Mouse (Mus musculus): ENCODE data around the gene Frmpd4. TPM values are rescaled to one million over a fixed set of nuclear protein-coding genes. Genes with fewer than 3 reads are reported as not detected.

Gene Frmpd4
- polyA plus RNA-seq (2016; fragmentation: Nextera tagmentation; extraction: Ambion mirVana) = 0.42 and 0.48 TPM in 2 replicates

GRCm38 (mm10) chrX:168577131-168577530 lies at the start of gene Frmpd4:
Gene Frmpd4, minus strand, starts transcription at chrX:168577231.
- H3K4me3 ChIP-seq = no peak within 1 kb of the TSS
- H3K36me3 ChIP-seq = no peaks in the 10 kb centered on the region
- no peaks in the 10 kb centered on the region for H3K27me3 ChIP-seq (replicated peaks)
- H3K4me2 ChIP-seq (replicated peaks) = no peak within 1 kb of the TSS
- H3K9me3 ChIP-seq = no peaks in the 10 kb centered on the region
- ATAC-seq (ENCODE audit: low FRiP score, low read depth) = no peak
- WGBS = 69% methylated on average over 5 of the region's 5 CpGs
- no peak within 1 kb of the TSS for H3K9ac ChIP-seq
- H3K4me1 ChIP-seq = no peaks in the 10 kb centered on the region
- H3K27ac ChIP-seq = no peak within 1 kb of the TSS

GRCm38 (mm10) chrX:168595193-168595592 lies 18.2 kb upstream of the Frmpd4 start:
- no peak for ATAC-seq (ENCODE audit: low FRiP score, low read depth)
- WGBS = 82% methylated on average over 5 of the region's 5 CpGs

GRCm38 (mm10) chrX:168584303-168584702 lies 7.3 kb upstream of the Frmpd4 start:
- Histone ChIP-seq H3K36me3 (no peaks in the 10 kb centered on the region), H3K4me1 (no peaks in the 10 kb centered on the region), H3K27ac (no peak overlapping the region), H3K4me3 (no peak overlapping the region), H3K9me3 (no peaks in the 10 kb centered on the region), H3K27me3 (replicated peaks) (no peaks in the 10 kb centered on the region), H3K4me2 (replicated peaks) (no peak overlapping the region), H3K9ac (no peak overlapping the region)
- ATAC-seq (ENCODE audit: low FRiP score, low read depth) = no peak
- 64% methylated on average over 1 of the region's 1 CpGs for WGBS

More at GRCm38 (mm10) chrX:168595193-168595592, 18.2 kb upstream of the Frmpd4 start:
- Histone ChIP-seq H3K36me3 (no peaks in the 10 kb centered on the region), H3K4me2 (replicated peaks) (no peak overlapping the region), H3K4me1 (no peaks in the 10 kb centered on the region), H3K9ac (no peak overlapping the region), H3K27ac (no peak overlapping the region), H3K27me3 (replicated peaks) (0 out of 2 replicates have a peak, but pooled peaks cover 3% of the 10 kb centered on the region), H3K9me3 (no peaks in the 10 kb centered on the region), H3K4me3 (no peak overlapping the region)

- no peaks in the 10 kb centered on the region for H3K36me3 ChIP-seq
- no peak overlapping the region for H3K27ac ChIP-seq
- H3K4me1 ChIP-seq = no peaks in the 10 kb centered on the region
- H3K4me2 ChIP-seq (replicated peaks) = no peak overlapping the region
- no peak for ATAC-seq (ENCODE audit: low FRiP score, low read depth)
- H3K4me3 ChIP-seq = no peak overlapping the region
- no peak overlapping the region for H3K9ac ChIP-seq
- WGBS = 70% methylated on average over 4 of the region's 4 CpGs
- H3K9me3 ChIP-seq = no peaks in the 10 kb centered on the region
- no peaks in the 10 kb centered on the region for H3K27me3 ChIP-seq (replicated peaks)
Observed at GRCm38 (mm10) chrX:168571808-168572207, 5.2 kb downstream of the Frmpd4 start.

GRCm38 (mm10) chrX:168569231-168569630 lies 7.8 kb downstream of the Frmpd4 start:
- Histone ChIP-seq H3K4me2 (replicated peaks) (no peak overlapping the region), H3K27me3 (replicated peaks) (no peaks in the 10 kb centered on the region), H3K9ac (no peak overlapping the region), H3K27ac (no peak overlapping the region), H3K9me3 (no peaks in the 10 kb centered on the region), H3K36me3 (no peaks in the 10 kb centered on the region), H3K4me1 (no peaks in the 10 kb centered on the region), H3K4me3 (no peak overlapping the region)
- ATAC-seq (ENCODE audit: low FRiP score, low read depth) = no peak
- 84% methylated on average over 5 of the region's 5 CpGs for WGBS

GRCm38 (mm10) chrX:168505254-168505653 lies 71.8 kb downstream of the Frmpd4 start:
- ATAC-seq (ENCODE audit: low FRiP score, low read depth) = no peak
- H3K4me1 ChIP-seq = no peaks in the 10 kb centered on the region
- no peak overlapping the region for H3K4me3 ChIP-seq
- H3K27ac ChIP-seq = no peak overlapping the region
- H3K9me3 ChIP-seq = no peaks in the 10 kb centered on the region
- H3K36me3 ChIP-seq = no peaks in the 10 kb centered on the region
- 71% methylated on average over 1 of the region's 1 CpGs for WGBS
- no peaks in the 10 kb centered on the region for H3K27me3 ChIP-seq (replicated peaks)
- no peak overlapping the region for H3K9ac ChIP-seq
- no peak overlapping the region for H3K4me2 ChIP-seq (replicated peaks)

- H3K4me3 ChIP-seq = no peak overlapping the region
Observed at GRCm38 (mm10) chrX:168455233-168455632, 121.8 kb downstream of the Frmpd4 start.

GRCm38 (mm10) chrX:168431206-168431605 lies 145.8 kb downstream of the Frmpd4 start:
- Histone ChIP-seq H3K9me3 (no peaks in the 10 kb centered on the region), H3K27me3 (replicated peaks) (no peaks in the 10 kb centered on the region), H3K27ac (no peak overlapping the region), H3K4me1 (no peaks in the 10 kb centered on the region), H3K9ac (no peak overlapping the region), H3K4me3 (no peak overlapping the region), H3K36me3 (no peaks in the 10 kb centered on the region), H3K4me2 (replicated peaks) (no peak overlapping the region)
- 91% methylated on average over 1 of the region's 1 CpGs for WGBS
- ATAC-seq (ENCODE audit: low FRiP score, low read depth) = no peak

More at GRCm38 (mm10) chrX:168455233-168455632, 121.8 kb downstream of the Frmpd4 start:
- H3K27me3 ChIP-seq (replicated peaks) = no peaks in the 10 kb centered on the region; the same call in 1 of the 2 replicates
- H3K4me2 ChIP-seq (replicated peaks) = no peak overlapping the region
- no peaks in the 10 kb centered on the region for H3K36me3 ChIP-seq
- no peak overlapping the region for H3K27ac ChIP-seq
- no peaks in the 10 kb centered on the region for H3K4me1 ChIP-seq
- ATAC-seq (ENCODE audit: low FRiP score, low read depth) = no peak
- WGBS = 87% methylated on average over 2 of the region's 2 CpGs
- no peak overlapping the region for H3K9ac ChIP-seq
- no peaks in the 10 kb centered on the region for H3K9me3 ChIP-seq

GRCm38 (mm10) chrX:168429814-168430213 lies 147.2 kb downstream of the Frmpd4 start:
- H3K36me3 ChIP-seq = no peaks in the 10 kb centered on the region

GRCm38 (mm10) chrX:168415403-168415802 lies 161.6 kb downstream of the Frmpd4 start:
- 21% methylated on average over 3 of the region's 3 CpGs for WGBS
- Histone ChIP-seq H3K4me1 (no peaks in the 10 kb centered on the region), H3K27me3 (replicated peaks) (no peaks in the 10 kb centered on the region), H3K4me2 (replicated peaks) (no peak overlapping the region), H3K9ac (no peak overlapping the region), H3K4me3 (no peak overlapping the region), H3K9me3 (no peaks in the 10 kb centered on the region), H3K36me3 (no peaks in the 10 kb centered on the region), H3K27ac (no peak overlapping the region)
- no peak for ATAC-seq (ENCODE audit: low FRiP score, low read depth)

More at GRCm38 (mm10) chrX:168429814-168430213, 147.2 kb downstream of the Frmpd4 start:
- no peaks in the 10 kb centered on the region for H3K27me3 ChIP-seq (replicated peaks)
- H3K4me3 ChIP-seq = no peak overlapping the region
- ATAC-seq (ENCODE audit: low FRiP score, low read depth) = no peak
- no peak overlapping the region for H3K27ac ChIP-seq
- WGBS = 95% methylated on average over 4 of the region's 4 CpGs
- H3K4me2 ChIP-seq (replicated peaks) = no peak overlapping the region
- H3K9me3 ChIP-seq = no peaks in the 10 kb centered on the region
- H3K9ac ChIP-seq = no peak overlapping the region
- no peaks in the 10 kb centered on the region for H3K4me1 ChIP-seq

GRCm38 (mm10) chrX:168403512-168403911 lies 173.5 kb downstream of the Frmpd4 start:
- 89% methylated on average over 2 of the region's 2 CpGs for whole genome bisulfite sequencing

GRCm38 (mm10) chrX:168350431-168350830 lies 226.6 kb downstream of the Frmpd4 start:
- ATAC-seq (ENCODE audit: low FRiP score, low read depth) = no peak

More at GRCm38 (mm10) chrX:168403512-168403911, 173.5 kb downstream of the Frmpd4 start:
- no peak overlapping the region for H3K4me3 ChIP-seq
- H3K4me2 ChIP-seq (replicated peaks) = no peak overlapping the region
- ATAC-seq (ENCODE audit: low FRiP score, low read depth) = no peak
- no peaks in the 10 kb centered on the region for H3K9me3 ChIP-seq
- H3K4me1 ChIP-seq = no peaks in the 10 kb centered on the region
- H3K9ac ChIP-seq = no peak overlapping the region
- H3K27me3 ChIP-seq (replicated peaks) = no peaks in the 10 kb centered on the region
- H3K27ac ChIP-seq = no peak overlapping the region
- H3K36me3 ChIP-seq = no peaks in the 10 kb centered on the region

More at GRCm38 (mm10) chrX:168350431-168350830, 226.6 kb downstream of the Frmpd4 start:
- Histone ChIP-seq H3K4me2 (replicated peaks) (no peak overlapping the region), H3K27me3 (replicated peaks) (no peaks in the 10 kb centered on the region), H3K36me3 (no peaks in the 10 kb centered on the region), H3K27ac (no peak overlapping the region), H3K4me1 (no peaks in the 10 kb centered on the region), H3K9ac (no peak overlapping the region), H3K9me3 (no peaks in the 10 kb centered on the region), H3K4me3 (no peak overlapping the region)
- 93% methylated on average over 2 of the region's 2 CpGs for WGBS
